Mouse (Mus musculus) erythroid progenitor cell, adult 5-6 weeks (primary cell): ENCODE measurements at regions not wholly inside any gene's neighbourhood (a gene's known extent, or its start where the extent isn't known, plus 50 kb on each side); places are given as distances from the start of the nearest gene placed in this dataset.

Source experiments
- ATAC-seq: replicated peaks from 2 replicates; pipeline ENCODE4 v1.8.0; 2016; ENCODE audit warnings: moderate number of reproducible peaks, mild to moderate bottlenecking, moderate TSS enrichment, inconsistent platforms; ENCODE audit not compliant: poor library complexity, low FRiP score, severe bottlenecking

DNA sequence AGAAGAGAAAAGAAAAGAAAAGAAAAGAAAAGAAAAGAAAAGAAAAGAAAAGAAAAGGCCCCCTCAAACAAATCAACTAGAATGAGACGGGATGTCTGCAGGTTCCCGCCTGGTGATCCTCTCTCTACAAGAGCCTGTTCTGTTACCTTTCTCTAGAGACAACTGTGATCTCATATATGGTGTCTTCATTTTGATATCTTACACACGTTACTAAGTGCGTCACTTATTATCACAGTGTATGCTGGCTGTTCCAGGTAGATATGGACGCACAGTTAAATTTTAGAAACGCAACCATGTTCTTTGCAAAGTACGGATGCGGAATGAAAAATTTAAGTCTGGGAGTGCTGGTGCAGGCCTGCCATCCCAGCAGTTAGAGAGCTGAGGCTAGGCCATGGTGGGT is 53.2 kb upstream of the Slc38a2 start:
- no peak for ATAC-seq

DNA sequence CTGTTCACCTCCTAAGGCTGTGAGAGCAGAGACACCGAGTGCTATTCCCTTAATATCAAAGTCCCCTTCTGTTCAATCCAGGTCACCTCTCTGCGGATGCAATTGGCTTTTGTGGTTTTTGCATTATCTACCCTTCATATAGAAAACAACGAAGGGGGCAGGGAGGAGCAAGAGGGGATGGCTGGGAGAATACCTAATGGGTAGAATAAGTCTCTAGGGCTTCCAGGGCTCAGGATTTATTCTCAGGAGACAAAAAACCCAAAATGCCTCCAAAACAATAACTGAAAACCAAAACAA is 52.5 kb upstream of the Slc38a2 start:
- no peak for ATAC-seq

DNA sequence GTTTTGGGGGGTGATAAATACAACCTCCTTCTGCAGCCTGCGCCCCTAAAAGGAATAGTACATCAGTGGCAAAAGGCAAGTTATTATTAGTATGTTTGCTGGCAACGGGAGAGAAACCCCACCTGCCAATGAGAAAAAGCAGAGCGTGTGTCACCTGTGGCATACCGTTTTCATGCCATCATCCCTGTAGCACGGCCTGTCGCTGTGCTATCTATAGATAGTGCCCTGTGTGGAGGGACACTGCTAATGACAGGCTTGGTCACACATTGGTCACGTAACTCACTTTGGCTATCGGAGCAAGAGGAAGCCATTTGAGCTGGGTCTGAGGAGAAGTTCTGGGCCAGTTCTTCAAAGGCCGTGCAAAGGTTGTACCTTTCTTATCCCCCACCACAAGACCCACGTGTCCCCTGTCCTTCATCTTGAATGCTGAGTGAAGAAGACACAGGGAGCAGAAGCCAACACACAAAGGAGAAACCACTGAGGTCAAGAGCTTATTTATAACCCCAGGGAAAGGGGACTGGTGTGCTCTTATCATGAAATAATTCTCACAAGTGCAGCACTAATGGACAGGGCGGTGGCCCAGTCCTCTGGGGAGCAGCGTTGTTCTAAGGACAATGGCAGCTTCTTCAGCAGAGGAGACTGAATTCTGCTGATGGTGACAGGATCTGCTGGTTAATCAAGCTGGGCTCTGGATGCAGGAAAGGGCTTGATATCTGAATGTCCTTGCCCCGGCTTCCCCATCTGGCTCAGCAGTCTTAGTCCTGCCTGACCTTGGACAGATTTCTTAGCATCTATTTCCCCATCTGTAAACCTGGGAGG is 51.9 kb upstream of the Slc38a2 start:
- ATAC-seq = no peak

DNA sequence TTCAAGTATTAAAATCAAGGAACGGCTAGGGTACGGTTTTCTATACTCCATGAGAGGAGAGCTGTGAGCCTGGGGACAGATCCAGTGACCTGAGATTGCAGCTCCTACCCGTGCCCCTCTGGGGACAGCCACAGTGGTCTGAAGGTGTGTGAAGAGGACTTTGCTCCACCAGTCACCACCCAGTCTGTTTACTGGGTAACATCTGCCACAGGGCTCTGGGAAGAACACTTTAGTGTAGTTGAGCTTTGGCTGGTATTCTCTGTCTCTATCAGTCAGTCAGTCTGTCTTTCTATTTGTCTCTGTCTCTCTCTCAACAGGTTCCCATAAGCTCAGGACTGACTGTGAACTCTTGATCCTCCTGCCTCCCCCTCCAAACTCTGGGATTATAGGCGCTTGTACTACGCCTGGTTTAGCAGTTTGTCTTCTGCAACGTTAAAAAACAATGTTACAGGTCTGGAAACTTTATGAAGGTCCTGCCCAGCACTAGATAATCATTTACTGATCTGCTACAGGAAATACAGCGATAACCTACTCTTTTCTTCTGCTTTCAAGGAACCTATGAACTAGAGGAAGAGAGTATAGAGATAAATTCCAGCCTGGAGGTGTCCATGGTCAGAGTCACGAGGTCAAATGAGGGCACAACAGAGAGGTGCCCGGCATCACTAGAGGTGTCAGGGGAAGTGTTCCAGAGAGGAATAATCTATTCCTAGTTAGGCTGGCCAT is 50.2 kb upstream of the Slc38a2 start:
- ATAC-seq = no peak
